Mouse (Mus musculus) lung, postnatal 36 days (tissue): ENCODE data around the gene S100a3.
A peak's percentile ranks its signal among the peaks of the same experiment; 100 is the strongest.

Experiments used
- DNase-seq: peaks from one replicate; pipeline ENCODE4 v3.0.0; 2022; ENCODE audit warnings: mixed read lengths

Gene S100a3

GRCm38 (mm10) chr3:90575320-90575719 lies 14.9 kb downstream of the S100a3 start:
- DNase-seq, result no peak

GRCm38 (mm10) chr3:90576351-90577001 lies 16.1 kb downstream of the S100a3 start:
- DNase-seq, result no peak

GRCm38 (mm10) chr3:90579433-90579832 lies 19.1 kb downstream of the S100a3 start:
- DNase-seq, result no peak

GRCm38 (mm10) chr3:90581141-90581540 lies 20.8 kb downstream of the S100a3 start:
- no peak for DNase-seq

- no peak for DNase-seq
Observed at GRCm38 (mm10) chr3:90582156-90582555, 21.8 kb downstream of the S100a3 start.

GRCm38 (mm10) chr3:90582556-90582955 lies 22.2 kb downstream of the S100a3 start:
- DNase-seq, result no peak

GRCm38 (mm10) chr3:90583893-90584292 lies 23.5 kb downstream of the S100a3 start:
- no peak for DNase-seq

- DNase-seq, result peak; percentile 66
Observed at GRCm38 (mm10) chr3:90585595-90585994, 25.2 kb downstream of the S100a3 start.

- DNase-seq, result no peak
Observed at GRCm38 (mm10) chr3:90586016-90586643, 25.8 kb downstream of the S100a3 start.

- DNase-seq, result peak; percentile 87
Observed at GRCm38 (mm10) chr3:90586906-90587305, 26.5 kb downstream of the S100a3 start.

- peak; percentile 41 for DNase-seq
Observed at GRCm38 (mm10) chr3:90587361-90588101, 27.2 kb downstream of the S100a3 start.

GRCm38 (mm10) chr3:90589390-90589789 lies 29.0 kb downstream of the S100a3 start:
- no peak for DNase-seq

- DNase-seq, result no peak
Observed at GRCm38 (mm10) chr3:90589947-90590346, 29.6 kb downstream of the S100a3 start, which contains the start of gene S100a2. S100a2 (plus strand) TSS chr3:90590247.

GRCm38 (mm10) chr3:90594466-90594865 lies 34.1 kb downstream of the S100a3 start:
- DNase-seq, result no peak

GRCm38 (mm10) chr3:90595556-90595955 lies 35.2 kb downstream of the S100a3 start:
- no peak for DNase-seq

GRCm38 (mm10) chr3:90596810-90597209 lies 36.4 kb downstream of the S100a3 start:
- DNase-seq, result no peak

GRCm38 (mm10) chr3:90597736-90598135 lies 37.4 kb downstream of the S100a3 start:
- DNase-seq, result no peak

- no peak for DNase-seq
Observed at GRCm38 (mm10) chr3:90598212-90598611, 37.8 kb downstream of the S100a3 start.

GRCm38 (mm10) chr3:90599401-90599800 lies 39.0 kb downstream of the S100a3 start:
- no peak for DNase-seq

GRCm38 (mm10) chr3:90600036-90600435 lies 39.7 kb downstream of the S100a3 start:
- DNase-seq, result no peak

- no peak for DNase-seq
Observed at GRCm38 (mm10) chr3:90600458-90601195, 40.2 kb downstream of the S100a3 start.

- no peak for DNase-seq
Observed at GRCm38 (mm10) chr3:90601486-90602110, 41.2 kb downstream of the S100a3 start, which contains the start of gene Gm42674. Gm42674 (plus strand) TSS chr3:90601904.

- DNase-seq, result no peak
Observed at GRCm38 (mm10) chr3:90603623-90604022, 43.2 kb downstream of the S100a3 start, which contains the start of gene S100a4. S100a4 (plus strand) TSS chr3:90603771.
